Mouse (Mus musculus) liver, embryonic 16.5 days (tissue): ENCODE results near the gene Slc25a41. TPM values are rescaled to one million over a fixed set of nuclear protein-coding genes. Genes with fewer than 3 reads are reported as not detected.

Experiments used
- polyA plus RNA-seq: library from polyadenylated mRNA; unstranded; fragments of >200 nt; fragmentation: Nextera tagmentation; extraction: Ambion mirVana; gene quantifications from 2 replicates; pipeline ENCODE4 v1.2.1, GENCODE M21; 2015

Gene Slc25a41
- polyA plus RNA-seq, 1 experiment from 2014 or later, result not detected

Other genes starting within 250 kb of the Slc25a41 start
- gene Rfx2, start 210.6 kb downstream of the Slc25a41 start, polyA plus RNA-seq, result 12.4 and 12.6 TPM in 2 replicates
- gene Acsbg2, start 167.2 kb downstream of the Slc25a41 start, polyA plus RNA-seq, result not detected in 2 replicates
- 0.02 and 0.05 TPM in 2 replicates for gene 1700061G19Rik, start 166.2 kb downstream of the Slc25a41 start, polyA plus RNA-seq
- 6.2 and 7.6 TPM in 2 replicates for gene Mllt1, start 106.2 kb downstream of the Slc25a41 start, polyA plus RNA-seq
- not detected in 2 replicates for gene Acer1, start 59.5 kb downstream of the Slc25a41 start, polyA plus RNA-seq
- 62.4 and 62.7 TPM in 2 replicates for gene Clpp, start 51.3 kb downstream of the Slc25a41 start, polyA plus RNA-seq
- gene Alkbh7, start 44.3 kb downstream of the Slc25a41 start, polyA plus RNA-seq, result 15.9 and 19.6 TPM in 2 replicates
- gene Pspn, start 41.6 kb downstream of the Slc25a41 start, polyA plus RNA-seq, result not detected in 2 replicates
- 45.4 and 47.0 TPM in 2 replicates for gene Gtf2f1, start 30.4 kb downstream of the Slc25a41 start, polyA plus RNA-seq
- gene Gm17949, start 30.2 kb downstream of the Slc25a41 start, polyA plus RNA-seq, result 0.13 and 0.21 TPM in 2 replicates
- gene Khsrp, start 10.1 kb downstream of the Slc25a41 start, polyA plus RNA-seq, result 9.6 and 11.1 TPM in 2 replicates
- 12.1 and 13.1 TPM in 2 replicates for gene Crb3, start 17.5 kb upstream of the Slc25a41 start, polyA plus RNA-seq
- 4.4 and 7.0 TPM in 2 replicates for gene Slc25a23, start 18.2 kb upstream of the Slc25a41 start, polyA plus RNA-seq
- 4.0 and 4.3 TPM in 2 replicates for gene Dennd1c, start 36.9 kb upstream of the Slc25a41 start, polyA plus RNA-seq
- gene Tubb4a, start 46.1 kb upstream of the Slc25a41 start, polyA plus RNA-seq, result 0.36 and 0.60 TPM in 2 replicates
- 0.48 and 0.67 TPM in 2 replicates for gene Tnfsf9, start 63.7 kb upstream of the Slc25a41 start, polyA plus RNA-seq
- gene Cd70, start 108.1 kb upstream of the Slc25a41 start, polyA plus RNA-seq, result not detected in 2 replicates
- 1.3 and 1.4 TPM in 2 replicates for gene Tnfsf14, start 152.5 kb upstream of the Slc25a41 start, polyA plus RNA-seq
- gene C3, start 186.5 kb upstream of the Slc25a41 start, polyA plus RNA-seq, result 494 and 609 TPM in 2 replicates
- 11.4 and 12.6 TPM in 2 replicates for gene Gpr108, start 206.8 kb upstream of the Slc25a41 start, polyA plus RNA-seq
- gene Trip10, start 207.8 kb upstream of the Slc25a41 start, polyA plus RNA-seq, result 10.4 TPM in 2 replicates
- 13.7 and 14.4 TPM in 2 replicates for gene Vav1, start 237.4 kb upstream of the Slc25a41 start, polyA plus RNA-seq